In the genomic region with DNA sequence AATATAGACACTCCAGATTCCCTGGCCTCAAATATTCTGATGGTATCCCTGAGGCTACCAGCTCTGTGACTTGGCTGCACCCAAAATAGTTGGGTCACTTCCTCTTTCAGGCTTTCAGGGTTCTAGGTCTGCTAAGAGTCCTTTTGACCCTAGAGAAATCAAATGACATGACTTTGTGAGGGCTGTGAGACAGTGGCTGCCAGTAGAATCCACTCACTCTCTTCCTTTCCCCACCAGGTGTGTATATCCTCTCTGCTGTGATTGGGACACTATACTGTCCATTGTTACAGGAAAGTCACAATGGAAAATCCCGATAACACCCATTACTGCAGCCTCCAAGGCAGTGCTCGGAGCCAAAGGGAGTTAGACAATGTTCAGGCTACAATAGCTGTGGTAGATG, we compare ENCODE assay signal across 24 mouse cellular contexts. TPM values are rescaled to one million over a fixed set of nuclear protein-coding genes. Genes with fewer than 3 reads are reported as not detected.
"Had no signal": no experiment of that assay in that cellular context is flagged by ENCODE, and none has a peak within 500 bp of the region (broad histone marks: within the 10 kb centered on the region; RNA-seq: fewer than 3 reads in every experiment).

Gene Magea4 (plus strand): TSS at position 301 of the 400 bp plus-strand sequence.

- DNase-seq: retina, postnatal 1 day; right cerebral cortex, adult 18-20 months; right cerebral cortex, postnatal 14 days; right cerebral cortex, postnatal 25 days; right cerebral cortex, postnatal 4 days; spleen, adult 18-20 months; thymus, adult 18-20 months; thymus, adult 2 months; thymus, postnatal 14 days; thymus, postnatal 25 days; thymus, postnatal 36 days; thymus, postnatal 4 days had no signal

- H3K4me3 ChIP-seq: neural tube, embryonic 13.5 days; neural tube, embryonic 15.5 days; stomach, embryonic 15.5 days had no signal

- H3K4me1 ChIP-seq: neural tube, embryonic 13.5 days; neural tube, embryonic 15.5 days; stomach, embryonic 15.5 days had no signal

- H3K36me3 ChIP-seq: neural tube, embryonic 13.5 days; neural tube, embryonic 15.5 days; stomach, embryonic 15.5 days had no signal

- H3K9ac ChIP-seq: neural tube, embryonic 13.5 days; neural tube, embryonic 15.5 days; stomach, embryonic 15.5 days had no signal

- H3K27me3 ChIP-seq: neural tube, embryonic 13.5 days; neural tube, embryonic 15.5 days; stomach, embryonic 15.5 days had no signal

- H3K9me3 ChIP-seq: neural tube, embryonic 13.5 days; neural tube, embryonic 15.5 days; stomach, embryonic 15.5 days had no signal

- H3K27ac ChIP-seq: neural tube, embryonic 13.5 days; neural tube, embryonic 15.5 days; stomach, embryonic 15.5 days; stomach, postnatal 0 days had no signal

- H3K4me2 ChIP-seq: neural tube, embryonic 13.5 days; neural tube, embryonic 15.5 days; stomach, embryonic 15.5 days had no signal

RNA-seq across cellular contexts. Expression of gene Magea4, which starts in this region (rescaled TPM):
- total RNA-seq: neutrophil, adult 5-6 weeks had no signal
- polyA plus RNA-seq: neural tube, embryonic 13.5 days; neural tube, embryonic 14.5 days; neural tube, embryonic 15.5 days; small intestine, adult 2 months; spleen, adult 2 months; stomach, embryonic 14.5 days; stomach, embryonic 15.5 days; stomach, embryonic 16.5 days; stomach, postnatal 0 days; thymus, adult 2 months; thymus, postnatal 0 days; urinary bladder, adult 2 months had no signal
